Mouse (Mus musculus) spleen, adult 12 weeks (tissue): ENCODE data around the gene Thtpa.

Source experiments
- DNase-seq: peaks from one replicate; pipeline ENCODE4 v3.0.0; 2022; ENCODE audit warnings: low spot score

Gene Thtpa

DNA sequence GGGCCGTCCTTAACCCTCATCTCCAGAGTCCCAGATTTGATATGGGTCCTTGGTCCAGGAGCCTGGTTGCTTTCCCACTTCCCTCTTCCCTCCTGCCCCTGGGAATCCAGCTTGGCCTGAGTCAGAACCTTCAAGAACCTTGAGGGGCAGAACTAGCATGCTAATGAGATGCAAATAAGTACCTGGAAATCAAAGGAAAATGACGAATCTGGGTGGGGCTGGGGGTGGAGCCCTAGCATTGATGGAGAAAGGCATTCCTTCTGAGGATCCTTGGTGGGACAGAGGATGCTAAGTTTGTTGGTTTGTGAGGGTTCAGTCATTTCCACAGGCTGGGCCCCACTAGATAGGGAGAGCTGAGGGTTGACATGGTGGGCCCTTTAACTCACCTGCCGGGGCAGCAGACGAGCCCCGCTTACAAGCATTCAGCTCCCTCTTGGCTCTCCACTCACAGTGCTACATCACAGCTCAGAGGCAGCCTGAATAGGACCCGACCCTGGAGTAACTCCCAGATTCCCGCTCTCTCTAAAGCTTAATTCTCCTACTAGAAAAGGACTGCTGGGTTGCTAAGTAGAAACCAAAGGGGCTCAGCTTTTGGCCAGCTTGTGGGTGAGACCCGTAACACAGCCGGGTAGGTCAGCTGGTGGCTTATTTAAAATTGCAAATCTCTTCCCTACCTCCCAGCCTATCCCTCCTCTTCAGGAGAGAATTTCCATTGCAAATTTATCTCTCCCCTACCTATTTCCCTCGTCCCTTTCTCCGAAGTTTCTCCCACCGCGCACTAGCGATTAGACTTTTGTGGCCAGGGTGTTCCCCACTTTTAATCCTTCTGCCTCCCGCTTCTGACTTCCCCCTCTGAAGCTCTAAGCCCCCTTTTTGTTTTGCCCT, 16.9 kb upstream of the Thtpa start:
- no peak for DNase-seq

- no peak for DNase-seq
Measured at GRCm38 (mm10) chr14:55078366-55078989, 16.1 kb upstream of the Thtpa start.

- DNase-seq: peak; percentile 66
Measured at GRCm38 (mm10) chr14:55079214-55079970, 15.2 kb upstream of the Thtpa start.

- no peak for DNase-seq
Measured at GRCm38 (mm10) chr14:55081105-55081504, 13.5 kb upstream of the Thtpa start.

GRCm38 (mm10) chr14:55083481-55083880, 11.1 kb upstream of the Thtpa start:
- no peak for DNase-seq

DNA sequence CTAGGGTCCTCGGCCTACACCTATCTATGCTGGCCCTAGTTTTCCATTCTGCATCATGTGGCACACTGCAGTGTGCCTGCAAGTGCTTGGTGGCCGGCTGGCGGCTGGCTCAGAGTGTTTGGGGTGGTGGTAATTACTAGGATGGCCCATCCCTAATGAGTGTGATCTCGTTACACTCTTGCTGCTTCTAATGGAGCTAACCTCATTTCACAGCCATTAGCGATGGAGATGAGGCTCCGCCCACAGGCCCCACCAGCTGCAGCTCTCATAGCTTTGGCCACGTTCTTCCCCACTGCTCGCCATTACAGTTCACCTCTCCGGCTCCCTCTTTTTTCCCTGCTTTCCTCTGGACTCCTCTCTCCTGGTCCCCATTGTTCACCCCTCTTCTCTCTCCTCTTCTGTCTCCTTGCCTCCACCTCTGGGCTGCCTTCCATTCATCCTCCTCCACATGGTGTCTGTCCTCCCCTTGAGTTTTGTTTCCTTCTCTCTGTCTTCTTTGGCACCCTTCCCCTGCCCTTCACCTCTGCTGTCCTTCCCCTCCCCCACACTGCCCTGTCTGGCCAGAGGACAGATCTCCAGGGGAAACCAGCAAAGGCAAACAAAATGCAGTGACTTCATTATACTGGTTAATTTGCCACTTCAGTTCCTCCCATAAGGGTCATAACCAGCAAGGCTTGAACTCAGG, 9.1 kb upstream of the Thtpa start:
- no peak for DNase-seq

DNA sequence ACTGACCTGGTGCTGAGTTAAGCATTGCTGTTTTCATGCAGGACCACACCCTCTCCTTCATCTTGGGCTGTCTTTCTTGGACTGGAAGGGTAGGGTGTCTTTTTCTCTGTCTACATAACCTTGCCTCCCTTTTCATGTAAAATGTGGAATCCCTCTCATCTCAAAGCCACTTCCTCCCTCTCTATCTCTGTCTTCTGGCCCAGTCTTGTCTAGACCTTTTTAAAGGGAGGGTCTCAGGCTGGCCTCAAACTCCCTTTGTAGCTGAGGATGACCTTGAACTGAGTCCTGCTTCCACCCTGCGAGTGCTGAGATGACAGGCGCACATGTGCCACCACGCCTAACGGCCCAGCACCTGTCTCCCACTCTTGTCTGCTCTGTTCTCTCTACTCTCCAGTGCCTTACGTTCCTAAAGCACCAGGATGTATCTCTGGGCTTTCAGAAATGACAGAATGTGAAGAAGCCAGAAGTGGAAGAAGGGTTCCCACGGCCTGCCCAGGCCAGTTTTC, 8.5 kb upstream of the Thtpa start:
- no peak for DNase-seq

DNA sequence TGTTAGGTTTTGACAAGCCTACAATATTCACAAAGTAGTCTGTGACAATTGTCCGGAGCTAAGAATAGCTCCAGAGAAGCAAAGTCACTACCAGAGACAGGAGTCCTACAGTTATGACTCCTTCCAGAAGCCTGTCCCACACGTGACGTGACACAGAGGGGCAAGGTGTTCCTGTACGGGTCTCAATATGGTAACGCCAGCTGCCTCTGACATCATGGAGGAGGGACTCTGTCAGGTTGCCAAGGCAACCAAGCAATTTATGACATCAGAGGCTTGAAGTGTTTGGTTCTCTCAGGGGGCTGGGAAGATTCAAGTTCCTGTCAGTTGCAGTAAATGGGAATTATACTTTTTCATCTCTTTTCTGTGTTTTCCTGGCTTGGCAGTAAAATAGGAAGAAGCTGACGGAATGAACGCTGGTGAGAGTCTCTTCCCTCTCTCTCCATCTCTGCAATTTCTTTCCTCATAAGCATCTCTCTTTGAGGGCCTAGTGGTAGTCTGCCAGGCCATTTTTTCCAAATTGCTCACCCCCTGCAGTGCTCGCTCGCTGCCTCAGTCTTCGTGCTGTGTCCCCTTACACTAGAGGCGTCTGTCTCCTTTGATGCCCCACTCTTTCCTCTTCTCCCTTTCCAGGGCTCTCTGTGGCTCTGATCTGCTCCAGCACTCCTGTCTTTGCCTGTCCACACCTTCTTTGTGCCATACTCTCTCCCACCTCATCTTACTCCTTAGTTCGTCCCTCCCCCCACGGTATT, 5.2 kb upstream of the Thtpa start:
- DNase-seq: no peak

DNA sequence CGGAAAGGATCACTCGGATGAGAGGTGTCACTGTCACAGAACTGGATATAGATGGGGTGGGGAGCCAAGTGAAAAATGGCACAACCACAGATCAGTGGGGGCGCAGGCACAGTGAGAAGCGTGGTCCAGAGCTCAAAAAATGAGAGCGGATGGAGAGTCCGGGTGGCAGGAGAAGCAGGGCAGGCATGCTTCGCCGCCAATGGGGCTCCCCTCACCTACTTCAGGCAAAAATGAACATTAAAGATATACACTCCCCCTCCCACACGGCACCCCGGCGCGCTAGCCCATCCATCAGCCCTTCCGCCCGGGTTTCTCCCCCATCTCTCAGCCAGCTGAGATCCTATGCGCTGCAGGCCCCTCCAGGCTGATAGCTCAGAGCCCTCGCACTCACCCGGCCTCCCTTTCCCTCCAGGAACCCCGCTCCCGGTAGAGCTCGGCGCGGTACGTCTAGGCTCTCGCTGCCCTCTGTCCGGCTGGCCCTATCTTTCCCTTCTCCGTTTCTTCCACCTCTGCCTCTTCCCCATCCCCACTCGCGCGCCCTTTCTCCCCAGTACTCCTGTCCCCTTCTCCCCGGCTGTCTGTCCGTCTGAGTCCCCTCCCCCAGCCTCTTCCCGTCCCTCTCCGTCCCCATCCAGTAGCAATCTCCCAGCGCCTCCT, 3.2 kb upstream of the Thtpa start:
- DNase-seq: no peak

GRCm38 (mm10) chr14:55092011-55092577, 2.5 kb upstream of the Thtpa start, which contains the start of gene Zfhx2:
Gene Zfhx2 (minus strand): TSS chr14:55092324.
- DNase-seq: peak; percentile 85

DNA sequence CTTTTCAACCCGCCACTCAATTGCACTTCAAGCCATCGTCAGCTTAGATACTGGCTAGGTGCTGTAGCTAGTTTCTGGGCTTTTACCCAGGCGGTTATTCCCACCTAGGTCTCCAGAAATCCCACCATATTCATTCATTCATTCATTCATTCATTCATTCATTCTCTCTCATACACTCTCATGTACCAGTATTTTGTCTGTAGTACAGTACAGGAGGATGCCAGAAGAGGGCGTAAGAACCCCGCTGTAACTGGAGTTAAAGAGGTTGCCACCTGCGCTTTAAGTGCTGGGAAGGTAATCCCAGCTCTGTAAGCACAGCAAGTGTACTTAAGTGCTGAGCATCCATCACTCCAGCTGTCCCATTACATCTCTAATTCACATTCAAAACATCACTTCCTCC, 657 bp upstream of the Thtpa start:
- no peak for DNase-seq

DNA sequence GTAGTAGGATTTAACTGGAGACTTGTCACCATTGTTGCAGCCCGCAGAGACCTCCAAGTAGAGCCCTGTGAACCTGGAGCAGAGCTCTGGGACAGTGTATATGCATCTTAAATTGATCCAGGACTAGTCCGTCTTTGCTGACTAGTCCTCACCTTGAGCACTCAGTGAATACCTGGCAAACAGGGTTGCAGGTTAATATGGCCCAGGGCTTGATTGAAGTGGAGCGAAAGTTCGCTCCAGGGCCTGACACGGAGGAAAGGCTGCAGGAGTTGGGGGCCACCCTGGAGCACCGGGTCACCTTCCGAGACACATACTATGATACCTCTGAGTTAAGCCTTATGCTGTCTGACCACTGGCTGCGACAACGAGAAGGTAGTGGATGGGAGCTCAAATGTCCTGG, 679 bp downstream of the Thtpa start:
- DNase-seq: no peak

- no peak for DNase-seq
Measured at GRCm38 (mm10) chr14:55095671-55096070, 1.1 kb downstream of the Thtpa start.

DNA sequence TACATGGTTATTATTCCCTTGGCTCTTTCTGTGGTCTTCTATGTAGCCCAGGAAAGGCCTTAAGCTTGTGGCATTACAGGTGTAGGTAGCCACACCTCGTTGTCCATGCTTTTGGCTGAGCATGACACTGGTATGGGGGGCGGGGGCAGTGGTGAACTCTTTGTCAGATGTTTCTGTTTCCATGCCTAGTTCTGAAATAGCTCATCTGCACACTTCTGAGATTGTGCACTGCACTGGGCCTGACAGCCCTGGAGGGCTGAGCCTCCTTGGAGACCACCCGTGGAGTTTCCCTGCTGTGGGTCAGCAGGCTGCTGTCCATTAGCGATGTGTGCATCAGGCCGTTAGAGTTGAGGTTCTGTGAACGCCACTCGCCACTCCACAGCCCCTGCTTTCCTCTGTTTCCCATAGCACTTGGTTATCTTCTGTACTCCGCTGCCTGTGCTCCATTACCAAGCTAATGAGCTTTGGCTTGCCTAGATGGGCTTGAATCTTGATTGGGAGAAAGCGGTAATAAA, 2.0 kb downstream of the Thtpa start:
- DNase-seq: no peak

DNA sequence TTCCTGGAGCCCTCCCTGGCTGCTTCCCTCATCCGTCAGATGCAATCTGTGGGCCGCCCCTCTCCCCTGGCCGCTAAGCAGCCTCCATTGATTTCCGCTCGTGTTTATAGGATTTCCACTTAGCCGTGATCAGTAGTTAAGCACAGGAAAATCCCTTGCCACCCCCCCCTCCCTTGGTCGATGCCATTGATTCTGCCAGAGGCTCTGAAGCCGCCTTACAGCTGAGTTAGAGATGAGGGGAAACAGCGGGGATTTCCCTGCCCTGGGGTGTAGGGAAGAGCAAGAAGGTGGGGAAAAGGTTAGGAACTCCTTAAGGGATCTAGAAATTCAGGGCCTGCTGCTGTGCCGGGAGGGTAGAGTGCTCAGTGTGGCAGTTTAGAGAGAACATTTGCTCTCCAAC, 3.1 kb downstream of the Thtpa start:
- DNase-seq: no peak

DNA sequence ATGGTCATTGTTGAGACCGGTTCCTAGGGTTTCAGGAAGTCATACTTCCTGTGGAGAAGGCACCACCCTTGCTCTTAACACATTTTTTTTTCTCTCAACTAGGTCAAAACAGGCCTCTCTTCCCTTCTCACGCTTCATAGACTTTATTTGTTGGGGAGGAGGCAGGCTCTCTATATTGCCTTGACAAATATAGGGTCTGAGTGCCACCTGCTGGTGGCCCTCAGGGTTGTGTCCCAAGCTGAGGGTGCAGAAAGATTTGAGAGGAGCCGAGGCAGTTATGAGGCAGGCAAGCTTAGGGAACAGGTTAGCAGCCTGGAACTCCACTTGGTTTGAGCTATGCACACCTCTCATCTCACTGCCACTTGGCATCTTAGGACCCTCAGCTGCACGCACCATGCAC, 3.5 kb downstream of the Thtpa start:
- DNase-seq: no peak

DNA sequence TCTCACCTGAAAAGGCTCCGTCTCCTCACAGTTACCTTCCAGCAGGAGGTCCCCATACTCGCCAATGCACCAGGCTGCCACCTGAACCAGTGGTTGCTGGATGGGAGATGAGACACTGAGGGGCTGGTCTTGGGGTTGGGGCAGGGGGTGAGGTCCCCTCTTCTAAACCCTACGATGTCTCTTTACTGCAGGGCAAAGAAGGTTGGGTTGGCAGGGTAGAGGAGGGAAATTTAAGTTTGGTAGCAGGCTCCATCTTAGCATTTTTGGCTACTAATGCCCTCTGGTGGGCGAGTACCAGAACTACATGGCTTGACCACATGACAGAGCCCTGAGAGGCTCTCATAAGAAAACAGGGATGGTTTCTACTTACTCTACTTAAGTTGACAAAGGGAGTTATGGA, 7.0 kb downstream of the Thtpa start:
- no peak for DNase-seq

DNA sequence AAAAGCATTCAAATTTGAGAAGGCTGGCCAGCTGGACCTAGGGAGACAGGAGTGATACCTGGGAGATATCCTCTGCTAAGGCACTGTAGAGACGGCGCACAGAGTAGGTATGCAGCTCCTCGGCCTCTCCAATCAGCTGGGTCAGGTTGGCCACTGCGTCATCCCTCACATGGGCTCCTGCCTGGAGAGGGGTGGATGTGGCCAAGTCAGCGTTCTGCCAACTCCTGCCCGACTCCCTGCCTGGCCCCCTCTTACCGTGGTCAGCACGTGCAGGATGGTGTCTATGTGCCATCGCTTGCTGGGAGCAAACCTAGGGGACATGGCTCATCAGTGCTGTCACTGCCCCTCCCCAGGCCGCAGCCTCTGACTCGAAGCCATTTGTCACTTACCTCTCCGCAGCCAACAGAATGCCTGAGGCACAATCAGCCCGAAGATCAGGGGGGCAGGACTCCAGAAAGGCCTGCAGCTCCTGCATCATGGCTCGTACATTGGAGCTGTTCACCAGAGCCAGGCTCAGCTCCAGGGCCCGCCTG, 7.7 kb downstream of the Thtpa start:
- no peak for DNase-seq

DNA sequence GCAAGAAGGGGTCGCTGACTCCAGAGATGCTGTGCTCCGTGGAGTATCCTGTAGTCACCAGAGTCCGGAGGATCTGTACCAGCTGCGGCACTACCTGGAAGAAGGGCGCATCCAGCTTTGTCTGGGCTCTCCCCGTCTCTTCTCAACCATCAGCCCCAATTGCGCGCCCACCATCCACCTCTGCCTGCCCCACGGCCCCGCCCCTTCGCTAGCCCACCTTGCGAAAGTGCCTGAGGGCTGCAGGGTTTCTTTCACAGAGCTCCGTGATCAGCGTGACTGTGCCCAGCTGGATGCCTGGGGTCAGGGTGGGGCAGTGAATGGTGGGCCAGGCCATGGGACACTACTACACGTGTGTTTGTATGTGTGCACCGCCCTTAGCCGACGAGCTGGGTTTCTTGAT, 9.8 kb downstream of the Thtpa start:
- no peak for DNase-seq

- DNase-seq: no peak
Measured at GRCm38 (mm10) chr14:55105386-55105785, 10.8 kb downstream of the Thtpa start.
